Mouse (Mus musculus): ENCODE measurements around the gene Yes1. TPM values are rescaled to one million over a fixed set of nuclear protein-coding genes. Genes with fewer than 3 reads are reported as not detected.
"Not testable (repeated sequence)": the region's sequence is repeated elsewhere in the genome, so short reads cannot be mapped to it uniquely, and the experiment has no call there.

The Yes1 gene
- 15.7 and 15.8 TPM in 2 replicates for total RNA-seq (2017)

DNA sequence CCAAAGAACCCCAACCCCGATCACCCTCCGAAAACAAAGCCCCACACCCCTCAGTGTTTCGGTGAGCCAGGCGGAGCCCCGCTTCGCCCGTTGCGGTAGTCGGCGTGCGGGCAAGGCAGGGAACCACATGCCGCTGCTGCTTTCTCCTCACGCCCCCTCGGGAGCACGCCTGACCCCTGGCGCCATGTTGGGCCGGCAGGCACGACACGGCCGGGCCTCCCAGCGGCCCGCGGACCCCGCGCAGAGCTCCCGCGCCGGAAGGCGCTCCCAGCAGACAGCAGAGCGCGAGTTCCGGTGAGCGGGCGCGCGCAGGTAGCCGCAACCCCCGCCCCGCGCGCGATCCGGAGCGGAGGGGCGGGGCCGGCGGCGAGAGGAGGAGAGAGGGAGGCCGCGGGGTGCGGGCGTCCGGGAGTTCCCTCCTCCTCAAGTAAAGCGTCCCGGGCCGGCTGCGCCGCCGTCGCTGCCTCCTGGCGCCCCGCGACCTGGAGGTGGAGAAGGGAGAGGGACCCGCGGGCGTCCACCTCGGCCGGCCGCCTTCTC is at the start of gene Yes1:
TSS of gene Yes1 (plus strand) at position 371 of the 540 bp plus-strand sequence.
- peak; percentile 18 to 59; a peak in 3 of 4 replicates for ATAC-seq (replicated peaks in 1 of 2; ENCODE audit: insufficient read depth in 1 of 2, low FRiP score in 2 of 2, low TSS enrichment in 1 of 2, low read depth in 1 of 2, poor library complexity in 2 of 2, severe bottlenecking in 2 of 2)

GRCm38 (mm10) chr5:32564697-32565096 is 46.3 kb upstream of the Yes1 start:
- ATAC-seq (replicated peaks in 1 of 2; ENCODE audit: insufficient read depth in 1 of 2, low FRiP score in 2 of 2, low TSS enrichment in 1 of 2, low read depth in 1 of 2, poor library complexity in 2 of 2, severe bottlenecking in 2 of 2): no peak

- no peak for ATAC-seq (replicated peaks in 1 of 2; ENCODE audit: insufficient read depth in 1 of 2, low FRiP score in 2 of 2, low TSS enrichment in 1 of 2, low read depth in 1 of 2, poor library complexity in 2 of 2, severe bottlenecking in 2 of 2)
Observed at GRCm38 (mm10) chr5:32571802-32572201, 39.2 kb upstream of the Yes1 start.

DNA sequence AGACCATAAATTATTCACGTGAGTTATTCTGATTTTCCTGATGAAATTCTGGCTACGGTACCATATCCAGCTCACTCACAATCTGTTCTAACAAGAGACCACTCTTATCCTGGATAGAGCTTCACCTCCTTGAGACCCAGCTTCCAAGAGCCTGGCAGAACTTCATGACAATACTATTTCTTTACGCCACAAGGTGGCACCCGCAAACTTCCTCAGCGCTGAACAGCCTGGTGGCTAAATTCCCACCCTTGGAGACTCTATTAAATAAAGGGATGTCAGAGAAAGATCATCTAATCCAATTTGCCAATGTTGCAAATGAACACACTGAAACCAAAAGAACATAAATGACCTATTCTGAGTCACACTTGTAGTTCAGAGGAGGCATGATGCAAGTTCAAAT is 22.8 kb upstream of the Yes1 start:
- 0 out of 4 replicates have a peak, but pooled peaks have one; percentile 32 to 48 for ATAC-seq (replicated peaks in 1 of 2; ENCODE audit: insufficient read depth in 1 of 2, low FRiP score in 2 of 2, low TSS enrichment in 1 of 2, low read depth in 1 of 2, poor library complexity in 2 of 2, severe bottlenecking in 2 of 2)

- ATAC-seq (replicated peaks in 1 of 2; ENCODE audit: insufficient read depth in 1 of 2, low FRiP score in 2 of 2, low TSS enrichment in 1 of 2, low read depth in 1 of 2, poor library complexity in 2 of 2, severe bottlenecking in 2 of 2): peak; percentile 48 to 49; a peak in 1 of 4 replicates
Observed at GRCm38 (mm10) chr5:32593793-32594192, 17.2 kb upstream of the Yes1 start.

GRCm38 (mm10) chr5:32594358-32594757 is 16.6 kb upstream of the Yes1 start:
- no peak for ATAC-seq (replicated peaks in 1 of 2; ENCODE audit: insufficient read depth in 1 of 2, low FRiP score in 2 of 2, low TSS enrichment in 1 of 2, low read depth in 1 of 2, poor library complexity in 2 of 2, severe bottlenecking in 2 of 2)

GRCm38 (mm10) chr5:32605911-32606310 is 5.1 kb upstream of the Yes1 start:
- ATAC-seq (replicated peaks in 1 of 2; ENCODE audit: insufficient read depth in 1 of 2, low FRiP score in 2 of 2, low TSS enrichment in 1 of 2, low read depth in 1 of 2, poor library complexity in 2 of 2, severe bottlenecking in 2 of 2): no peak

- peak in 1 of 2 experiments; percentile 49; a peak in 2 of 4 replicates for ATAC-seq (replicated peaks in 1 of 2; ENCODE audit: insufficient read depth in 1 of 2, low FRiP score in 2 of 2, low TSS enrichment in 1 of 2, low read depth in 1 of 2, poor library complexity in 2 of 2, severe bottlenecking in 2 of 2)
Observed at GRCm38 (mm10) chr5:32607776-32608355, 3.1 kb upstream of the Yes1 start.

- ATAC-seq (replicated peaks in 1 of 2; ENCODE audit: insufficient read depth in 1 of 2, low FRiP score in 2 of 2, low TSS enrichment in 1 of 2, low read depth in 1 of 2, poor library complexity in 2 of 2, severe bottlenecking in 2 of 2): no peak
Observed at GRCm38 (mm10) chr5:32608516-32608915, 2.5 kb upstream of the Yes1 start.

DNA sequence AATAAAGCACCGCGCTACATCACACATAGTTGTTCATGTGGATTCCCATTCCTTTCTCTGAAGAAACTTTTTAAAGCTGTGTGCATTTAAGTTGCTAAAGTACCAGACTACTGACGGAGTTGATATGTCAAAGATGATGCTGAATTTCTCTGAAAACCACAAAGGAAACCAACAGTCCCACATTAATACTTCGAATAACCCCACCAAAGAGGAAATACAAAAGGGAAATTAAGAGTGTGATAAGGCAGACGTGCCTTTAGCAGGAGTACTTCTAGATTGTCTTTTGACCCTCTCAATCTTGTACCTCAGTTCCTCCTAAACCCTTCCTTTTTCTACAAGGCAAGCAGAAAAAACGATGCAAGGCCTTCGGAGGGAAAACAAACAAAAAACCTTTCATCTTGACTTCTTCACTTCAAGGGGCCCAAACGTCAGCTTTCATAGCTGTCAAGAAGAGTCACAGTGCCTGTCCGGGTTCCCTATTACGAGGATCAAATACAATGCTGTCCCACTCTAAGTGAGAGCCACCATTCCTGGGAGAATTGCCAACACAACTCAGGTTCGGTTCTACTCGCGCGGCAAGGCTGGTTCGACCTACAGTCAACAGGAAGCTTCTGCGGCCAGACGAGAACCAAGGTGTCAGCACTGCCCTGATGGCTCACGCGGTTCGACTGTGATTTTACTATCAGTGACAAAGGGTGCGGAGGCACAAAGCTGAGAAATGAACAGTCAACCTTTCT is 739 bp upstream of the Yes1 start:
- ATAC-seq (replicated peaks in 1 of 2; ENCODE audit: insufficient read depth in 1 of 2, low FRiP score in 2 of 2, low TSS enrichment in 1 of 2, low read depth in 1 of 2, poor library complexity in 2 of 2, severe bottlenecking in 2 of 2): peak in 1 of 2 experiments; percentile 22; a peak in 2 of 4 replicates

DNA sequence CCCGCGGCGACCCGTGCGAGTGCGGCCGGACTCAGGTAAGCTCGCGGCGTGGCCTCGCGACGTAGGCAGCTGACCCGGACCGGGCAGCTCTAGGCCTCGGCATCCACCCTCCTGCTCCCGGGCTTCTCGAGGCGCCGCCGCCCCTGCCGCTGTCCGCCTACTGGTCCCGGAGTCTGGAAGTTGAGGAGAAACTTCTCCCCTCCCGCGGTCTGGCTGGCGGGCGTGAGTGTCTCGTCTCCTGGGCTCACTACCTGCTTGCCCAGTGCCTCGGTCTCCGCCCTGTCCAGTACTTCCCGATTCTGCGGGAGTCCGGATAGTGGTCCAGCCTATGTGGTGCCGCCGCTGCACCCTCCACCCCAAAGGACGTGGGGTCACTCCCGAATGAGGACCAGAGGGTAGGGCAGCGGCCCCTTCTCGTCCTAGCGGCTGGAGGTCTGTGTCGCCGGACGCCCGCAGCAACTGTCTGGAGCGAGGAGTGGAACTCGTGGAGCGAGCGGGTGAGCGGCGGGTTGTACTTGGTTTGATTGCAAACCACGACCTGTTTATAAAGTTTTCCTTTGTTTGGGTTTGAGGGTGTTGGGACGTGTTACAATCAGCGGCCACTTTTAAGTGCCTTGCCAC is 480 bp downstream of the Yes1 start:
- ATAC-seq (replicated peaks in 1 of 2; ENCODE audit: insufficient read depth in 1 of 2, low FRiP score in 2 of 2, low TSS enrichment in 1 of 2, low read depth in 1 of 2, poor library complexity in 2 of 2, severe bottlenecking in 2 of 2): peak; percentile 28 to 51; a peak in 3 of 4 replicates

DNA sequence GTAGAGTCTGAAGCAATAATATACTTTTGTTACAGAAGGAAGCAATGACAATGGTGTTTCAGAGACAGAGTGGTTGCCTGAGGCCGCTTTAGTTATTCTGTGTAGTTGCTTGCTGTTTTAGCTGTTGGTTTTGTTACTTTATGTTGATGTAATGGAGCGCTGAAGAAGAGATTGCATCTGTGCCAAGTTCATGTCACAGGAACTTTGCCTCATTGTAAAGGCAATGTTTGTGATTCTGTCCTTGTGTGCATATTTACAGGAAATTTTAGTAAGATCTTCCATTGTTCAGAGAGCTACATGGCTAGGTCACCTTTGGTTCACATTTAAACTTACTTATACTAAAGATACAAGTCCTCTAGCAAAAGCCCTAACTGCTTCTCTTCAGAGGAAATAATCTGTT is 3.3 kb downstream of the Yes1 start:
- no peak for ATAC-seq (replicated peaks in 1 of 2; ENCODE audit: insufficient read depth in 1 of 2, low FRiP score in 2 of 2, low TSS enrichment in 1 of 2, low read depth in 1 of 2, poor library complexity in 2 of 2, severe bottlenecking in 2 of 2)

DNA sequence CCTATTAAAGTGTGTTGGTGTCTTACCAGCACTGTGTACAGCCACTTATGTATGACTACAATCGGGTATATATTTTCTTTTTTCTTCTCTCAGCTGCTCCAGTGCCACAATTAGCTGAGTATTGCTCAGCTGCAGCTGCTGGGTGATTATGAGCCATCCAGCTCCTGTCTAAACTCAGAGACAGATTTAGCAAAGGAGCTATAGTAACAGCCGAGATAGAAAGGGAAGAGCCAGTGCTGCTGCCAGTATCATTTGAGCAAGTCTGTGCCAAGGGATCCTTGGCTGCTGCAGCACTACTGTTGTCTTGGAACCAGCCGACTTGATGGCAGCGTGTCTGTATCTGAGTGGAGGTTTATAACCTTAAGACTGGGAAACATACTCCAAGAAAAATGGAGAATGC is 3.7 kb downstream of the Yes1 start:
- ATAC-seq (replicated peaks in 1 of 2; ENCODE audit: insufficient read depth in 1 of 2, low FRiP score in 2 of 2, low TSS enrichment in 1 of 2, low read depth in 1 of 2, poor library complexity in 2 of 2, severe bottlenecking in 2 of 2): no peak

DNA sequence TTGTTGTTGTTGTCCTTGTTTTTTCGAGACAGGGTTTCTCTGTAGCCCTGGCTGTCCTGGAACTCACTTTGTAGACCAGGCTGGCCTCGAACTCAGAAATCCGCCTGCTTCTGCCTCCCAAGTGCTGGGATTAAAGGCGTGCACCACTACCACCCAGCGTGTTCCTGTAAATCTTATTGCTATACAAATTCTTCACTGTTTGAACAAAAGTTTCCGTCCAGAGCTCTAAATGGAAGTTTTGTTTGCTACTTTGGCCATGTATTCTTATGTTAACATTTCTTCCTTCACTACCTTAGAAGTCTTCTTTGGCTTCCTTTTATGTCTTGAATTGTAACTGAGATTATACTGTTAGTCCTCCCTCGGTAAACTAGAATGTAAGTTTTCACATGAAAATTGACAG is 5.5 kb downstream of the Yes1 start:
- not testable (repeated sequence) for ATAC-seq (replicated peaks in 1 of 2; ENCODE audit: insufficient read depth in 1 of 2, low FRiP score in 2 of 2, low TSS enrichment in 1 of 2, low read depth in 1 of 2, poor library complexity in 2 of 2, severe bottlenecking in 2 of 2)

GRCm38 (mm10) chr5:32617851-32618250 is 6.9 kb downstream of the Yes1 start:
- ATAC-seq (replicated peaks in 1 of 2; ENCODE audit: insufficient read depth in 1 of 2, low FRiP score in 2 of 2, low TSS enrichment in 1 of 2, low read depth in 1 of 2, poor library complexity in 2 of 2, severe bottlenecking in 2 of 2): no peak

DNA sequence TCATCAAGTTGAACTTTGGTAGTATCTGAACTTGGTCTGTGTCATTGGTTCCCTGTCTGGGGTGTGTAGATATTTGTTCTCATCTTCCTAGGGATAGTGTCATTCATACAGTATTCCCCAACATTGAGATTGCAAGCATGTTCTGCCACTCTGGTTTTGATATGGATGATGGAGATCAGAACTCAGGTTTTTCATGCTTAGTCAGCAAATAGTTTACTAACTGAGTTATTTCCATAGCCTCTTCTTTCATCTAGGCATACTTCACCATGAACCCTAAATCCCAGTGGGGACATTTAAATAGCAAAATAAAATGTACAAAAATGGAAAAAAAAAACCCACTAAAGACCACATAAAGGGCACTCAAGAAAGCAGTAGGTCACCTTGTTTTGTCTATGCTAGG is 12.7 kb downstream of the Yes1 start:
- ATAC-seq (replicated peaks in 1 of 2; ENCODE audit: insufficient read depth in 1 of 2, low FRiP score in 2 of 2, low TSS enrichment in 1 of 2, low read depth in 1 of 2, poor library complexity in 2 of 2, severe bottlenecking in 2 of 2): no peak

DNA sequence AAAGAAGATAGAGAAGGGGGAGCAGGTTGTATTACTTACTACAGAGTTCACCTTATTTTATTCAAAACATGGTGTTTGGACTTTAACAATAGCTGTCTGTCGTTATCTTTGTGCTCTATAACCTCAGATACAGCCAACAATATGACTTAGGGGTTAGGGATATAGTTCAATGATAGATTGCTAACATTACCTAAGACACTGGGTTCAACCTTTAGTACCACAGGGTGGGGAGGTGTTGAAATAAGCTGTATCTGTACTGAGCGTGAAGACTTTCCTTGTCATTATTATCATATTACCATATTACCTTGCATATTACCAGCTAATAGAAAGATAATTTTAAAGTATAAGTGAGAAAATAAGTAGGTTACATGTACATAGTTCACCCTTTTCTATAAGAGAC is 13.8 kb downstream of the Yes1 start:
- ATAC-seq (replicated peaks in 1 of 2; ENCODE audit: insufficient read depth in 1 of 2, low FRiP score in 2 of 2, low TSS enrichment in 1 of 2, low read depth in 1 of 2, poor library complexity in 2 of 2, severe bottlenecking in 2 of 2): no peak

GRCm38 (mm10) chr5:32633185-32633584 is 22.2 kb downstream of the Yes1 start:
- no peak for ATAC-seq (replicated peaks in 1 of 2; ENCODE audit: insufficient read depth in 1 of 2, low FRiP score in 2 of 2, low TSS enrichment in 1 of 2, low read depth in 1 of 2, poor library complexity in 2 of 2, severe bottlenecking in 2 of 2)
